ENCODE assay signal across 8 mouse cellular contexts in the genomic region with DNA sequence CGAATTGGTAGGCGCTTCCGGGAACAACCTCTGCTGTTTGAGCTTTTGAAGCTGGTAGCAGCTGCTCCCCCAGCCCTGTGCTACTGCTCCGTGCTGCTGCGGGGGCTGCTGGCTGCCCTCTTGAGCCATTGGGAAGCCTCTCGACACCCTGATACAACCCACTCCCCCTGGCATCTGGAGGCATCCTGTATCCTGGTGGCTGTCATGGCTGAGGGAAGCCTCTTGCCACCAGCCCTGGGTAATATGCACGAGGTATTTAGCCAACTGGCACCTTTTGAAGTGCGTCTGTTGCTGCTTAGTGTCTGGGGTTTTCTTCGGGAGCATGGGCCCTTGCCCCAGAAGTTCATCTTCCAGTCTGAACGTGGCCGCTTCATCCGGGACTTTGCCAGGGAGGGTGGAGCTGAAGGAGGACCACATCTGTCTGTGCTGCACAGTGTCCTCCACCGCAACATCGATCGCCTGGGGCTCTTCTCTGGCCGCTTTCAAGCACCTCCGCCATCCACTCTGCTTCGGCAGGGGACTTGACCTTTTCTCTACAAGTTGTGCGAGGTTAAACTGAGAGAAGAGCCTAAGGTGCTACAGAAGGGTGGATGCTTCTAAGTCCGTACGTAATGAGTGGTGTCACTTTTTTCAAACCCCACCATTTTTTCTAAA. TPM values are rescaled to one million over a fixed set of nuclear protein-coding genes. Genes with fewer than 3 reads are reported as not detected.
DNase-seq lines count a peak whose midpoint lies in the region; ATAC-seq and TF ChIP-seq lines count a peak whose summit lies in the region.
"Not testable (repeated sequence)": the region's sequence is repeated elsewhere in the genome, so short reads cannot be mapped to it uniquely, and the experiment has no call there.

No protein-coding gene starts in this region.

- peak overlapping the region; percentile 76 for H3K4me3 ChIP-seq in bone marrow, adult 2 months (replicated peaks; ENCODE audit: control insufficient read depth, low read depth, low read length)
- H3K4me3 ChIP-seq in embryonic facial prominence, embryonic 14.5 days (ENCODE audit: low read depth, low read length), result peak overlapping the region; percentile 98
- peak overlapping the region; percentile 98 for H3K4me3 ChIP-seq in heart, embryonic 10.5 days
- H3K4me3 ChIP-seq in limb, embryonic 15.5 days, result peak overlapping the region; percentile 91
- peak overlapping the region; percentile 95 for H3K4me3 ChIP-seq in midbrain, embryonic 10.5 days

- DNase-seq in 3T3-L1 (ENCODE audit: low read depth, low spot score), result peak; percentile 82
- DNase-seq in embryonic facial prominence, embryonic 14.5 days (ENCODE audit: low spot score), result peak; percentile 43
- DNase-seq in heart, embryonic 10.5 days (ENCODE audit: low spot score), result not testable (repeated sequence)
- DNase-seq in kidney, adult 11 months, result peak; percentile 55
- peak; percentile 42 for DNase-seq in midbrain, embryonic 10.5 days (ENCODE audit: low spot score)
- peak; percentile 40 for DNase-seq in right cerebral cortex, postnatal 14 days

- H3K4me1 ChIP-seq in bone marrow, adult 2 months (ENCODE audit: control insufficient read depth, insufficient read depth, low read length), result not testable (repeated sequence)
- H3K4me1 ChIP-seq in embryonic facial prominence, embryonic 14.5 days (ENCODE audit: control insufficient read depth, insufficient read depth, low read length), result peaks cover 16% of the 10 kb centered on the region
- peaks cover 39% of the 10 kb centered on the region for H3K4me1 ChIP-seq in heart, embryonic 10.5 days
- H3K4me1 ChIP-seq in limb, embryonic 15.5 days, result peaks cover 39% of the 10 kb centered on the region
- peaks cover 55% of the 10 kb centered on the region for H3K4me1 ChIP-seq in midbrain, embryonic 10.5 days

- peak overlapping the region; percentile 75 for H3K27ac ChIP-seq in bone marrow, adult 2 months (ENCODE audit: control insufficient read depth, insufficient read depth, low read depth, low read length, poor library complexity)
- H3K27ac ChIP-seq in embryonic facial prominence, embryonic 14.5 days (replicated peaks; ENCODE audit: low read depth, low read length), result peak overlapping the region; percentile 88
- H3K27ac ChIP-seq in heart, embryonic 10.5 days, result peak overlapping the region; percentile 98
- peak overlapping the region; percentile 91 for H3K27ac ChIP-seq in limb, embryonic 15.5 days
- peak overlapping the region; percentile 94 for H3K27ac ChIP-seq in midbrain, embryonic 10.5 days (replicated peaks)

- H3K27me3 ChIP-seq in embryonic facial prominence, embryonic 14.5 days (replicated peaks; ENCODE audit: control insufficient read depth, insufficient read depth, low read length); heart, embryonic 10.5 days (ENCODE audit: insufficient read depth, poor library complexity, severe bottlenecking); limb, embryonic 15.5 days; midbrain, embryonic 10.5 days (ENCODE audit: low read depth, poor library complexity, severe bottlenecking): not testable (repeated sequence)

- peaks cover 26% of the 10 kb centered on the region for H3K36me3 ChIP-seq in embryonic facial prominence, embryonic 14.5 days (ENCODE audit: control insufficient read depth, insufficient read depth, low read length)
- peaks cover 43% of the 10 kb centered on the region for H3K36me3 ChIP-seq in heart, embryonic 10.5 days
- H3K36me3 ChIP-seq in limb, embryonic 15.5 days, result peaks cover 28% of the 10 kb centered on the region
- peaks cover 56% of the 10 kb centered on the region for H3K36me3 ChIP-seq in midbrain, embryonic 10.5 days

- TF ChIP-seq CTCF in bone marrow, adult 2 months (IDR thresholded peaks at IDR 0.05; ENCODE audit: control insufficient read depth, insufficient read depth, low read length), result not testable (repeated sequence)

- TF ChIP-seq POLR2A in bone marrow, adult 2 months (IDR thresholded peaks at IDR 0.05; ENCODE audit: borderline replicate concordance, control insufficient read depth, low read depth, low read length), result not testable (repeated sequence)

- peak overlapping the region; percentile 55 for H3K9ac ChIP-seq in embryonic facial prominence, embryonic 14.5 days (ENCODE audit: low read depth, low read length)
- H3K9ac ChIP-seq in limb, embryonic 15.5 days, result peak overlapping the region; percentile 33

- peak overlapping the region; percentile 58 for H3K4me2 ChIP-seq in embryonic facial prominence, embryonic 14.5 days (ENCODE audit: low read depth, low read length)
- H3K4me2 ChIP-seq in limb, embryonic 15.5 days, result peak overlapping the region; percentile 64

- ATAC-seq in embryonic facial prominence, embryonic 14.5 days (ENCODE audit: low read depth), result peak; percentile 32
- ATAC-seq in limb, embryonic 15.5 days (ENCODE audit: insufficient number of reproducible peaks, low FRiP score, low TSS enrichment, low read depth), result not testable (repeated sequence)

- H3K9me3 ChIP-seq in embryonic facial prominence, embryonic 14.5 days (ENCODE audit: control insufficient read depth, low read length); heart, embryonic 10.5 days; limb, embryonic 15.5 days; midbrain, embryonic 10.5 days (replicated peaks): not testable (repeated sequence)

- WGBS in bone marrow, adult 2 months, result 41% methylated on average over 21 of the region's 21 CpGs
- WGBS in embryonic facial prominence, embryonic 14.5 days, result 22% methylated on average over 20 of the region's 21 CpGs
- WGBS in heart, embryonic 10.5 days, result 30% methylated on average over 21 of the region's 21 CpGs
- WGBS in limb, embryonic 15.5 days, result 15% methylated on average over 21 of the region's 21 CpGs
- 35% methylated on average over 21 of the region's 21 CpGs for WGBS in midbrain, embryonic 10.5 days

RNA-seq across cellular contexts. Expression of gene Ganab, which starts 0.5 kb away (rescaled TPM):
- polyA plus RNA-seq in bone marrow, adult 2 months (2011; ENCODE audit: insufficient read depth, insufficient read length, low replicate concordance, missing spikeins), result 41.4 and 61.7 TPM in 2 replicates
- polyA plus RNA-seq in embryonic facial prominence, embryonic 14.5 days (2014; fragmentation: Nextera tagmentation; extraction: Ambion mirVana), result 99.2 and 103 TPM in 2 replicates
- 91.4 and 103 TPM in 2 replicates for polyA plus RNA-seq in heart, embryonic 10.5 days (2016; fragmentation: Nextera tagmentation; extraction: Ambion mirVana)
- 97.4 and 102 TPM in 2 replicates for polyA plus RNA-seq in limb, embryonic 15.5 days (2015; fragmentation: Nextera tagmentation; extraction: Ambion mirVana)
- polyA plus RNA-seq in midbrain, embryonic 10.5 days (2016; fragmentation: Nextera tagmentation; extraction: Ambion mirVana), result 118 and 120 TPM in 2 replicates

RNA-seq across cellular contexts. Expression of gene Ints5, which starts 4.5 kb away (rescaled TPM):
- 6.7 and 12.1 TPM in 2 replicates for polyA plus RNA-seq in bone marrow, adult 2 months (2011; ENCODE audit: insufficient read depth, insufficient read length, low replicate concordance, missing spikeins)
- polyA plus RNA-seq in embryonic facial prominence, embryonic 14.5 days (2014; fragmentation: Nextera tagmentation; extraction: Ambion mirVana), result 34.8 and 35.1 TPM in 2 replicates
- polyA plus RNA-seq in heart, embryonic 10.5 days (2016; fragmentation: Nextera tagmentation; extraction: Ambion mirVana), result 35.8 and 39.0 TPM in 2 replicates
- polyA plus RNA-seq in limb, embryonic 15.5 days (2015; fragmentation: Nextera tagmentation; extraction: Ambion mirVana), result 38.6 and 42.0 TPM in 2 replicates
- 54.8 and 56.7 TPM in 2 replicates for polyA plus RNA-seq in midbrain, embryonic 10.5 days (2016; fragmentation: Nextera tagmentation; extraction: Ambion mirVana)

RNA-seq across cellular contexts. Expression of gene Gm49416, which starts 8.6 kb away (rescaled TPM):
- polyA plus RNA-seq in bone marrow, adult 2 months (2011; ENCODE audit: insufficient read depth, insufficient read length, low replicate concordance, missing spikeins), result not detected in 2 replicates
- polyA plus RNA-seq in embryonic facial prominence, embryonic 14.5 days (2014; fragmentation: Nextera tagmentation; extraction: Ambion mirVana), result not detected in 2 replicates
- polyA plus RNA-seq in heart, embryonic 10.5 days (2016; fragmentation: Nextera tagmentation; extraction: Ambion mirVana), result not detected in 2 replicates
- not detected in 2 replicates for polyA plus RNA-seq in limb, embryonic 15.5 days (2015; fragmentation: Nextera tagmentation; extraction: Ambion mirVana)
- polyA plus RNA-seq in midbrain, embryonic 10.5 days (2016; fragmentation: Nextera tagmentation; extraction: Ambion mirVana), result 0.17 TPM in 1 of 2 replicates, not detected in the other

RNA-seq across cellular contexts. Expression of gene 1810009A15Rik, which starts 8.7 kb away (rescaled TPM):
- polyA plus RNA-seq in bone marrow, adult 2 months (2011; ENCODE audit: insufficient read depth, insufficient read length, low replicate concordance, missing spikeins), result 50.8 and 83.6 TPM in 2 replicates
- 77.4 and 86.6 TPM in 2 replicates for polyA plus RNA-seq in embryonic facial prominence, embryonic 14.5 days (2014; fragmentation: Nextera tagmentation; extraction: Ambion mirVana)
- polyA plus RNA-seq in heart, embryonic 10.5 days (2016; fragmentation: Nextera tagmentation; extraction: Ambion mirVana), result 106 and 140 TPM in 2 replicates
- polyA plus RNA-seq in limb, embryonic 15.5 days (2015; fragmentation: Nextera tagmentation; extraction: Ambion mirVana), result 76.8 and 80.9 TPM in 2 replicates
- polyA plus RNA-seq in midbrain, embryonic 10.5 days (2016; fragmentation: Nextera tagmentation; extraction: Ambion mirVana), result 134 and 159 TPM in 2 replicates

RNA-seq across cellular contexts. Expression of gene Gm49403, which starts 13.6 kb away (rescaled TPM):
- polyA plus RNA-seq in bone marrow, adult 2 months (2011; ENCODE audit: insufficient read depth, insufficient read length, low replicate concordance, missing spikeins), result not detected in 2 replicates
- not detected in 2 replicates for polyA plus RNA-seq in embryonic facial prominence, embryonic 14.5 days (2014; fragmentation: Nextera tagmentation; extraction: Ambion mirVana)
- polyA plus RNA-seq in heart, embryonic 10.5 days (2016; fragmentation: Nextera tagmentation; extraction: Ambion mirVana), result not detected in 2 replicates
- not detected in 2 replicates for polyA plus RNA-seq in limb, embryonic 15.5 days (2015; fragmentation: Nextera tagmentation; extraction: Ambion mirVana)
- polyA plus RNA-seq in midbrain, embryonic 10.5 days (2016; fragmentation: Nextera tagmentation; extraction: Ambion mirVana), result not detected in 2 replicates
